Mouse (Mus musculus) ovary, postnatal 10 days (tissue): Measurements from ENCODE around the gene Hecw2.

Experiments used
- DNase-seq: peaks from one replicate; pipeline ENCODE4 v3.0.0; 2022; ENCODE audit warnings: low spot score

Hecw2 gene

DNA sequence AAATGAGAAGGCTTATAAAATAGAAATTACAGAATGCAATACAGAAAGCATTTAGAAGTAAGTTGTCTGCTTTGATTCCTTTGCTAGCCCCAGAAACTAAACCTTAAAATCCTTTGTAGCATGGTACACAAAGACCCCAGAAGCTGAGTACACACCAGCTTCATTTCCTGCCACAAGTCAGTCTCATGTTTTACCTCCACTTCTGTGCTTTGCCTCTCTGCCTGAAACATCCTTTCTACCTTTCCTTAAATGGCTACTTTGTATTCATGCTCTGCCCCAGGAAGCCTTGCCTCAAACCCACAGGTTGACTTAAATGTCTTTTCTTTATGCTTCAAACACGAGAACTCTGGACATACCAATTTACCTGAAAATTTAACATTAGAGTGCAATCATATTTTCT lies 413.7 kb downstream of the Hecw2 start:
- DNase-seq: no peak

DNA sequence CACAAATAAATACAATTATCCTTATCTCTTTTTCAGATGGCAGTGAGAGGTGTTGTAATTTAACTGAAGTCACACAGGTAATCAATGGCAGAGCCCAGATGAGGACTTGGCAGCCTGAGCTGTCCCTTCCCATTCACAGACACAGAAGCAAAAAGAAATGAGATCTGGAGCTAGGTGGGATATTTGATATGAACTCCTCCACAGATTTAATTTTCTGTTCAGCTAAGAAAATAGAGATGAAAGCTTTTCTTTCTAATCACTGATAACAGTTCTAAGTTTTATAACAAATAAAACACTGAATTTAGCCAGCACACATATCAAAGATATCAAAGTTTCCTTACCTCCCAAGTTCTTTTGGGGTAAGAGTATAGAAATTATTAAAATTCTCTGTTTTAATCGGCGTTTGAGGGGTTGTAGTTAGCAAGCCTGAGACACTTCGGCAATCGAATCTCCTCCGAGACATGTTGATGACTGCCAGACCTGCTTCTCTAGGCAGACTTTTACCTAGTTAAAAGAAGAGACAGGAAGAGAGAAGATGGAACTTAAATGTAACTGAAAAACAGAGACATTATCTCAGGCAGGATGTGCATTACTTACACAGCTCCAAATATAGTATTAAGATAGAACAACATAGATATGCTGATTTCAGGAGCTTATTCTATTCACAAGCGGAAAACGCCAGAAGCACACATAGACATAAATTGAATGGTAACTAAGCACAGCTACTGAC lies 418.6 kb downstream of the Hecw2 start:
- DNase-seq: no peak

GRCm38 (mm10) chr1:53775545-53775944 lies 419.4 kb downstream of the Hecw2 start:
- no peak for DNase-seq

- no peak for DNase-seq
Measured at GRCm38 (mm10) chr1:53775036-53775435, 419.9 kb downstream of the Hecw2 start.

- DNase-seq: no peak
Measured at GRCm38 (mm10) chr1:53774571-53774970, 420.4 kb downstream of the Hecw2 start.

DNA sequence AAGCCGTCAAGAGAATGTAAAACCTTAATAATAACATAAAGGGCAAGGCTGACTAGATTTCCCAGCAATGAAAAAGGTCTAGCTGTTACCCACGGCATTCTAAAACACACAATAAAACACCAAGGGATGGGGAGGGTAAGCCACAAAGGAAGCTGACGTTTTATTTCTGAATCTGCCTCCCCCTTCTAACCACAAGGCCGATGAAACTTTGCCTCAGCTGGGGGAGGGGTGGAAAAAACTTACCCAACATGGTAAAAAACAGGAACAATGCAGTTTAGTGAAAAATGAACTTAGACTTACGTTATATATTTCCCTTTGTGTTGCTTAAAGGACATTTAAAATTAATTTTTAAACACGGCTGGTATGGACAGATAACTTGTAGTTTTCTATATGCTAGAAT lies 421.0 kb downstream of the Hecw2 start:
- no peak for DNase-seq

- no peak for DNase-seq
Measured at GRCm38 (mm10) chr1:53772967-53773366, 422.0 kb downstream of the Hecw2 start.

DNA sequence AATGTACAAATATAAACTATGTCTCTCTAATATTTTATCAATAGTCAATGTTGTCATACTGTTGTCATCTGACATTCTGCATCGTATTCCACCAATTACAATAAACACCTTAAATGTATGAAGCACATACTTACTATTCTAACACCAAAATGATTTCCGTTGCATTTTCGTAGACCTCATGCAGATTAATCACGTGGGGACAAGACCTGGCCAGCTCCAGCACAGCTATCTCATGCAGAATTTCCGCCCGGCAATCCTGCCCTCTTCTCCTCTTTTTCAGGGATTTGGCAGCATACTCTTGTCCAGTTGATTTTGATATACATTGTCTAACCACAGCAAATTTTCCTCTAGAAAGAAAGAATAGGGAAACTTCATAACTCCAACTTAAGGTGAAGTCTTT lies 423.5 kb downstream of the Hecw2 start:
- no peak for DNase-seq

DNA sequence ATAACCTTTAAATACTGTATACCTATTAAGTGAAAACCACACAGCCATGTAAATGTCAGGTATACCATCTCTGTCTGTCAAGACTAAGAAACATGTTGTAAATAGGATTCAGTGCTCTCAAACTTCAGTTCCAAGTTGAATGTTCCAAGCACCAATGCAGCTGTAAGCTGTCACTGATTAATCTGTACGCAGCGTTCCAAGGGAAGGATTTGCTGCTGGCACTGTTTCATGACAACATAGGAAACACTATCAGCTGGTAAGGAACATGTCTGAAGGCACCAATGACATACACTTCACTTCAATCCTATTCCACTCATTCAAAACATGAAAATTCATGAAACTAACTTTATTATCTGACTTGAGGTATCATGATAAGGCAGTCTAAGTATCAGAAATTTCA lies 428.9 kb downstream of the Hecw2 start:
- no peak for DNase-seq

DNA sequence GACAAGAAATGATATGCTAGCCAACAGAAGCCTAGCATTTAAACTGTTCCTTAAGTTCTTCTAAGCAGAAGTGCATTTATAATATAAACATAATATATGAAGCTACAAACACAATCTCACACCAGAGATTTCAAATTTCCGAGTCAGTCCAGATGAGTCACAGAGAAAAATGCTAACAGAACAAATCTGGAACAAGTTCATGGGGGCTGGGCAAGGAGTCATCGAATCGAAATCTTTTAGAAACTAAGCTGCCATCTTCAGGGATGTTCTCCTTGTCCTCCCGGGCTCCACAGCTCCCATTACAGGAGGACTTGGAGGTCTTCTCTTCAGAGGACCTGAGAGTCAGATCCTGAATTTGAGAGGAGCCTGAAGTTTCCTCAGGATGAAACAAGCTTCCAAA lies 437.7 kb downstream of the Hecw2 start:
- DNase-seq: no peak
